Mouse (Mus musculus): ENCODE measurements around the gene Gan.

The Gan gene

DNA sequence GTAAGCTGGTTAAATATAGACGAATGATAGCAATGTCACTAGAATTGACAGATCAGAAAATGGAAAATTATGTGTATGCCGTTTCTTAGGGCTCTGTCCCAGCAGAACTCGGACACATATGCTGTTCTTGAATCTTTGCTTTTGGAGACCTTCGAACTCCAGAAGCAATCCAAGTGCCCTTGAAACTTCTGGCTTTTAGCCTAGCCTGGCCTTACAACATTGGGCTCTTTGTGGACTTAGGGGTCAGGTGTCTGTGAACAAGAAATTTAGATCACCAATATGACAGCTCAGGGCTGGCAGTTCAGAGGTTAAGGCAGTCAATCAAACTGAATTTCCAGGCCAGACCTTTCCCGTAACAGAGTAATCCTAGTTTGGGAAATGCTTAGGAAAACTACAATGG lies 1.1 kb downstream of the Gan start:
- peak; percentile 74 for DNase-seq

DNA sequence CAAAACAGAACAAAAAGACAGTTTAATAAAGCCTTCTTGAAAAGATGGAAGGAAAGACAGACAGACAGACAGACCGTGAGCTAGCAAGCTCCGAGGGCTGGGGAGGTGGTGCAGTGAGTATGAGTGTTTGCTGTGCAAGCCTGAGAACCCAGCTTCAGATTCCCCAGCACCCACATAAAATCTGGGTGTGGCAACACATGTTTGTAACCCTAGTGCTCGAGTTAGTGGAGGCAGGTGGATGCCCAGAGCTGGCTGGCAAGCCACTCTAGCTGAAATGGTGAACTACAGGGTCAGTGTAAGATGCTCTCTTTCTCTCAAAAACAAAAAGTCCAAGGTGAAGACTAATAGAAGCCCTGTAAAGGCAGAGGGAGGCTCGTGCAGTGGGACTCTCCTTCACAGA lies 7.0 kb downstream of the Gan start:
- no peak for DNase-seq

DNA sequence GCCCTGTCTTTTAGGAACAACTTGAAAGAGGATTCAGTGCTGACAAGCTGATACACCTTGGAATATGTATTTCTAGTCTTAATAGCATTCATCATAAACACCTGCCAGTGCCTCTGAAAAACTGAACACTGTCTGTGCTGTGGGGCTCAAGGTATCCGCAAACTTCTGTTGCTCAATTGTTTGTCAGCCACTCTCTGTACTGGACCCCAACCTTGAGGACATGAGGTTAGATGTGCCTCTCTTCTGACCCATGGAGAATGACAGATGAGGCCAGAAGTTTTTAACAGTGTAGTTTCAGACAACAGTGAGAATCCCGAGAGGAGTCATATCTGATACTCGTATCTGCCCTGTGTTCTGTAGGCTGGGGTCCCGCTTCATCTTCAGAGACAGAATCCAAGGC lies 7.6 kb downstream of the Gan start:
- no peak for DNase-seq

DNA sequence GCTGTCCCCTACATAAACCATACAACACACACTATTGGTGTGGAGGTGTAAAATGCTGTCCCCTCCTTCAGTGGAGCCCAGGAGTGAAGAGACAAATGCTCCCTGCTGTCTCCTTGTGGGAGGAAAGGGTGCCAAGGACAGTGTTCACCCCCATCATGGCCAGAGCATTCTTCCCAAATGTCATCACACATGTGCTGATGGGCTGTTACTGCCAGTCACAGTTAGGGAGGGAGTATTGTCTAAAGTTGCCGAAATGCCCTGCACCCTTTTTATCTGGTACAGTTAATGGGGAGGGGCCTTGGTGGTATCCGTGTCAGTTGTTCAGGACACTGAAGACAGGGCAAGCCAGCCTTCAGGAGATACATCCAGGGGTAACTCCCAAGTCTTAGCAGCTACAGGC lies 8.6 kb downstream of the Gan start:
- DNase-seq = no peak

DNA sequence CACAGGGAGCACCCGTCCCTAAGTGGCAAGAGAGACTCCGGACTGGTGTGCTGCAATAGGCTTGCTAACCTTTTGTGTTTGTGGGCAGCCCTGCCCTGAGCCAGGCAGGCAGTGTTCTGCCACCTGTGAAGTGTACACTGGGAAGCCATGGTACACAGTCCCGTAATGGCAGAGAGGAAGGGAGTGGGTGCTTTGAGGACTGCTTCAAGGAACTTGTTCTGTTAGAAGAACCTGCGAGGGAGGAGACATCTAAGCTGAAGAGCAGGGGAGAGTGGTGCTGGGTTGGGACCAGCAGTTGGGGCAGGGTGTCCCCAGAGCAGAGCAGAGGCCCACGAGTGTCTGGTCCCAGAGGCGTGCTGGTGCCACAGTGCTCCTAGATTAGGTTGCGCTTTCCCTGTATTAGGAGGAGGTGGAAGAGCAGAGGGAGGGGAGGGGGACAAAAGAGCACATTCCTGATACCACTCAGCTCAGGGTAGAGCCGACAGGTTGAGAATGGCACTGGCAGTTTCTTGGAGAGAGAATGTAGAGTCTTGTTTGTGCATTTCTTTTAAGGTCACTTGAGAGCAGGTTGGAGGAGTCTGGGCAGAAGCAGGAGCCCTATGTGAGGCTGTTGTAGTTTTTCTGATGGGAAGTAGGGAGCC lies 9.4 kb downstream of the Gan start:
- no peak for DNase-seq

DNA sequence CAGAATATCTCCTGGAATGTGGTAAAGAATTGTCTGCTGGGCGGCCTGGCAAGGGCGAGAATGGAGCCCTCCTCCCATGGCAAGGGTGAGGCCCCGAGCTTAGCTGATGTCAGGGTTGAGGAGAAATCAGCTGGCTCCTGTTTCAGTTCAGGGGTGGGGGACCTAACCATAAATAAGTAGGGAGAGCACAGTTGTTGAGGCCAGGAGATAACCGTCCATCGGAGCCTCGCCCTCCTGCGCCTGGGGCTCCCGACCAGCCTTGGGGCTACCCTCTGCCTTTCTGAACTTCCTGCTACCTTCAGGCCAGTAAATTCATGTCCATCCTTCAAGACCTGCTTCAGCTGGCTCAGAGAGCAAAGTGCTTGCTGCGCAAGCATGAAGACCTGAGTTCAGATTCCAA lies 10.4 kb downstream of the Gan start:
- no peak for DNase-seq

DNA sequence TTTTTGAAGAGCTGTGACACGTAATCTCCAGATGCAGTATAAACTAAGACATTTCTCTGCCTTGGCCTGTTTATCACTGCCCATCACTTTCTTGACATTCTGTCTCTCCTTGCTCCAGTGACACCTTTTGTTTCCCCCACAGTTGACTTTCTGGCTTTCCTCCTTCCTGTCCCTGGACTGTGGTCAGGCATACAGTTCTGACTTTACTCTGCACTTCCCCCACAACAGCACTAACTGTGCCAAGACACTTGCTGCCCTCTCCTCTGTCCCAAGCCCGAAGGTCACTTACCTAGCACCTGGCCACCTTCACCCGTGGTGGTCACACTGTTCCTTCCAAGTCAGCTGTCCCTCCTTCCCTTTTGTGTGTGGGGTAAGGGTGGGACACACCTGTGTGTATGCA lies 13.9 kb downstream of the Gan start:
- no peak for DNase-seq

DNA sequence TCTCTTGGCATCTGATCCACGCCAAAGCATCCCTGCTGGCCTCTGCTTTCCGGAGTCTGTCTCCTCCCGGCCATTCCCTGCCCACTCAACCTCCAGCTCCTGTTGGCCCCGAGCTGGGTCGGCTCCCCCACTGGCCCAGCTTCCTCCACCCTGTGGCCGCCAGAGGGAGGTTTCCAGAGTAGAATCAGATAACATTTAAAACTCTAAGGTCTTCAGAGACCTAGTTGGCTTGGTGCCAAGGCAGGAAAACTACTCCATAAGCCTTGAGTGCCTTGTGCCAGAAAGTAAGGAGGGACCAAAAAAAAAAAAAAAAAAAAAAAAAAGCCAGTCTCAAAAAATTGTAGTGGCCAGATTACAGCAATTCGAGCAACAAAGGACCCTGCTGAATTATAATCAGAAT lies 15.0 kb downstream of the Gan start:
- DNase-seq = peak; percentile 97

DNA sequence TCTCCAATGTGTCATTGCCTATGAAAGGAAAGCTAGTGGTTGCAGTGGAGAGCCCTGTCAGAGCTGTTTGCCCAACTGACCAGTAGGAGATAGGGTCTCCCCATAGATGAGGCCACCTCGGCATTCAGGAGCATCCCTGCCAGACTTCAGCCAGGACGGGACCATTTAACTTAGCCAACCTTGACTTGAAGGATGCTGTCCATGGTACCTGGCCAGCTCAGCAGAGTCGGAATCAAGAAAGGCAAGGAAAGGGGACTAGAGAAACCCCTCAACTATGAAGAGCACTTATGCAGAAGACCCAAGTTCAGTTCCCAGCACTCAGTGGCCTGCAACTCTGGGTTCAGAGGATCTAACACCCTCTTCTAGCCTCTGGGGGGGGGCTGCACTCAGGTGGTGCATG lies 15.8 kb downstream of the Gan start:
- DNase-seq = no peak

DNA sequence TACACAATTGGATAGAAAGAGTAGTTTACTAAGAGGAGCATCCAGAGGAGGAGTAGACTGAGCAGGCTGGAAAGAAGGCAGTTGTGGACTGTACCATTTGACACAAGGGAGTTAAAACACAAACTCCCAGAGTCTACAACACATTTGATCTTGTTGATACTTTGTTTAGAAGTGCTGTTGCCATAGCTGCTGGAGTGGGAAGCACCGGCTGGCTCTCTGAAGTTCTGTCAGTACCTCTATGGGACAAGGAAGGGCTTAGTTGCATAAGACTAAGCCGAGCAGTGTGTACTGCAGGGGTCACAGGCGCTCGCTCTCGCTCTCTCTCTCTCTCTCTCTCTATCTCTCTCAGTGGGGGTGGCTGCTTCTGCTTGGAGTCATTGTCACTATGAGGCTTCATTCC lies 16.6 kb downstream of the Gan start:
- DNase-seq = no peak

DNA sequence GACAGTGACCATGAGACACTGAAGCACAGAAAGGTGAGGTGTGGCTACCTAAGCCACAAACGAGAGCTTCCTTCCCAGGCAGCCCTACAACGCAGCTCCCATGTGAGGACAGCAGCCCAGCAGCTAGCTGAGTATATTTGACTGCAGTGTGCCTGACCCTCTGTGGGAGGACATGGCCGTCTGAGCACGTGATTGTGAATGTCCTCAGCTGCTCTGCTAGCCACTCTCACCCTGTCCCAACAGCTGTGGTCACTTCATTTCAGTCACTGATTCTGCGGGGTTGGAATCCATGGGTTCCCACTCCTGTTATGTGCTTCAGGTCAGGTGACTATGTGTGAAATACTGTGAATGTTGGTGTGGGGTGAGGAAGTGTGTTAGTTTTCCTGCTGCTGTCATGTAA lies 18.4 kb downstream of the Gan start:
- DNase-seq = peak; percentile 87

DNA sequence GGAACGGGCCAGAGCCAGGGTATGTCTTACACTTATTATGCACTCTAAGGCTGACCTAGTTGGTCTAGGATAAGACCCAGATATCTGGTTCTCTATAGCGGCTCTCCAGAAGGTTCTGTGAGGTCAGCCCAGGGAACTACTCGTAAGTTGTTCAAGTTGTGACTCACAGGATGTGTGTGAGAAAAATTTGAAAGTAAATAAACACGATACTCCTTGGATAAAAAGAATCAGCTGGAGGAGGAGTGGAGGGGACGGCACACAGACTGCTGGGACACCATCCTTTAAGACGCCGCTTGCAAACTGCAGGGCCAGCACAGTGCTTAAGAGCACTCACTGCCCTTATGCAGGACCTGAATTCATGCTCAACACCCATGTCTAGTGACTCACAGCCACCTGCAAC lies 19.3 kb downstream of the Gan start:
- DNase-seq = no peak

DNA sequence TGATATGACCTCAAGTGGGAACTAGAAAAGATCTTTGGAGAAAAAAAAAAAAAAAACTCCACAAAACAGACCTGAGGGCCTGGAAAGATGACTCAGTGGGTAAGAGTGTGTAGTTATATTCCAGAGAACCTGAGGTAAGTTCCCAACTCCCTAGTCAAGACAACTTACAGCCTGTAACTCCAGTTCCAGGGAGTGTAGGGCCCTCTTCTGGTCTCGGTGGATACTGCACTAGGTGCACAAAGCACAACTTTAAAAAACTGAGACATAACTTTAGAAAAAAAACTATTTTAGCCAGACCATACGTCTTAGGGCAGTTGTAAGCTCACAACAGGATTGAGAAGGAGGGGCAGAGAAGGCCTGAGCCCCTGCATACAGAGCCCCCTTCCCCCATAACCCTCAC lies 20.1 kb downstream of the Gan start:
- no peak for DNase-seq

DNA sequence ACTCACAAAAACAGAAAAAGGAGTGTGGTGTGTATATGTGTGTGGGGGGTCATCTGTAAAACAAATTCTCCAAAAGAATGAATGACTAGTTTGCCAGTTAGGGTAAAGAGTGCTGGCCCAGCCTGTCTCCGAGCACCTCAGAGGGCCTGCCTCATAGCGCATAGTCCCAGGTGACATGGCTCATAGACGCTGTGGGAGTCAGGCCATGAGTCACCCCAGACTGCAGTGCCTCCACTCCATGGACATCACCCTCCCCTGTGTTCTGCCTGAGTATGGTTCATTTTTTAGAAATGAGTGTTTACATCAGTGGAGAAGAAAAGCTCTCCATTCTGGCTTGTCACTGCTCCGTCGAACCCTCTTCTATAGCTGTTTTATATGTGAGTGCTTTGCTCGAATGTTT lies 20.7 kb downstream of the Gan start:
- no peak for DNase-seq

DNA sequence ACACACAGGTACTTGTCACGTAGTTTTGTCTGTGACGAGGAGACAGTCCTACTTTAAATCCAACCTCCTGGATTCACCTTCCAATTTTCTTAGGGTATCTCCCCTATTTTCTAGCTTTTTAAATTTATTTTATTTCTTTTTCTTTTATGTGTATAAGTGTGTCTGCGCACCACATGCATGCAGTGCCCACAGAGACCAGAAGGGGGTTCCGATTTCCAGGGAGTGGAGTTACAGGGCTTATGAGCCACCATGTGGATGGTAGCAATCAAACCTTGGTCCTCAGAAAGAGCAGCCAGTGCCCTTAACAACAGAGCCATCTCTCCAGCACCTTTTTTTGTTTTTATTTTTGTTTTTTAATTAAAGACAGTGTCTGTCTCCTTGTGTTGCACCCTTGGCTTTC lies 24.8 kb downstream of the Gan start:
- no peak for DNase-seq

DNA sequence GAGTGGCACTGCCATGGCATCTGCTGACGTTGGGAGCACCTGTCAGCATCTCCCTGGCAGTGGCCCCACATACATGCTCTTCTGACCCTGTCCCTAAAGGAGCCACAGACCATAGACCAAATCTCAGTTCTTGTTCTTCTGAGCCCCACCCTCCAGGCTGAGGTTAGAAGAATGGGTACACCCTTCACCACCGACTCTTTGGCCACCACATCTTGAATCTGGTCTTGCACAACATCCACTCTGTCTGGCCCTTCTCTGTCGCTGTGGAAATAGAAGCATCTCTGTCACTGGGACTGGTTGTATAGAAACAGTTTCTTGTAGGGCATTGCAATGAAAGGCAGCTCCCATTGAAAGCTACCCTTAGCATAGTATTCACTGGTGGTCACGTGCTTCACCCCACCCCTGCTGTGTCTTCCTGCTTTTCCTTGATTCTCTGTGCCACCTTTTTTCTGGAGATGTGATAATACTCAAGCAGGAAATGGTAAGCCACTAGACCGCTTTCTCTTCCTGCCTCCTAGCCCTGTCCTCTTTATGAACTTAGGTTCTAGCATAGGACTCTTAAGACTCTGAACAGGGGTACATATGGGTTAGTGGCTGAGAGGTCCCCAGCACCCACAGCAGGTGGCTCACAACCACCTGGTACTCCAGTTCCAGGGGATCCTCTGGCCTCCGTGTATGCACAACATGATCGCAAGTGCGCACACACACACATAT lies 25.9 kb downstream of the Gan start:
- no peak for DNase-seq

DNA sequence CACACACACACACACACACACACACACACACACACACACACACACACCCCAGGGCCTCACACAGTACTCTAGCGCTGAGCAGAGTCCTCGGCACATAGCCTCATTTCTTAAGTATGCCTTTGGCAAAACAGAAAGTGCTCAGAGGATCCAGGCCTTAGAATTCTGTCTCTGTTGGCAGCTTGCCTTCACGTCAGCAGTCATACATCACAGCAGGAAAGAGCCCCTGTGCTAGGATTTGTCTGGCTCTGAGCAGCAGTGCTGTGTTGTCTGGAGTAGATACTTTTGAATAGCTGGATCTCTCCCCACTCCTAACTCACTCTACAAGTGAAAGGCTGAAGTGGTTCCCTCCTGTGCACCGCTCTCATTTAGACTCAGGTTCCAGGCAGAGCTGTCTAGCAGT lies 36.4 kb downstream of the Gan start:
- no peak for DNase-seq

DNA sequence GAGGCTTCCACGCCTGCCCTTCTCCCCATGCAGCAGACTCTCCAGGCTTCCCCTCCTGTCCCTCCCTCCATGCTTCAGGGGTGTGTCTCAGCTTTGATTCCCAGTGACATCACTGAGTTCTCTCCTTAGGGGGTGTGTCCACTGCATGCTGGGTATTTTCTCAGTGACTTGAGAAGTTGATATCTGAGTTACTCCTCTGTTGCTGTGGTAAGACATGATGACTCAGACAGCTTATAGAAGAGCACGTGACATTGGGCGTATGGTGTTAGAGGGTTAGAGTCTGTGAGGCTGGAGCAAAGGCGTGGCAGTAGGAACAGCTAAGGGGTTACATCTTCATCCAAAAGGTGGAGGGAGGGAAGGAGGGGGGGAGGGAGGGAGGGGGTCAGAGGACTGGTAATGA lies 38.7 kb downstream of the Gan start:
- DNase-seq = no peak

DNA sequence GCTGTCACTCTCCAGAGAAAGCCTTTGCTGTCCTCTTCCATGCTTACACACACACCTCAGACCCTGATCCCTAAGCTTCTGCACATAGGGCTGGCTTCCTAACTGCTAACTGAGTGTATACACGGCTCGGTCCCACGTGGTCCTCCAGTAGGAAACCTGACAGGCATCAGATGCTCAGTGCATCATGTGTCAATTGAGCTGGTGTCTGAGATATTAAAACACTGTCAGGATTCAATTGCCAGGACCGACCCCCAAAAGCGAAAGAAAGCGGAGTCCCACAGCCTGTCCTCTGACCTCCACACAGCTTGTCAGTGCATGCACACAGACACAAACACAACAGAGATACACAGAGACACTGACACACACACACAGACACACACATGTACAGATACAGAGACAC lies 39.6 kb downstream of the Gan start:
- DNase-seq = no peak

DNA sequence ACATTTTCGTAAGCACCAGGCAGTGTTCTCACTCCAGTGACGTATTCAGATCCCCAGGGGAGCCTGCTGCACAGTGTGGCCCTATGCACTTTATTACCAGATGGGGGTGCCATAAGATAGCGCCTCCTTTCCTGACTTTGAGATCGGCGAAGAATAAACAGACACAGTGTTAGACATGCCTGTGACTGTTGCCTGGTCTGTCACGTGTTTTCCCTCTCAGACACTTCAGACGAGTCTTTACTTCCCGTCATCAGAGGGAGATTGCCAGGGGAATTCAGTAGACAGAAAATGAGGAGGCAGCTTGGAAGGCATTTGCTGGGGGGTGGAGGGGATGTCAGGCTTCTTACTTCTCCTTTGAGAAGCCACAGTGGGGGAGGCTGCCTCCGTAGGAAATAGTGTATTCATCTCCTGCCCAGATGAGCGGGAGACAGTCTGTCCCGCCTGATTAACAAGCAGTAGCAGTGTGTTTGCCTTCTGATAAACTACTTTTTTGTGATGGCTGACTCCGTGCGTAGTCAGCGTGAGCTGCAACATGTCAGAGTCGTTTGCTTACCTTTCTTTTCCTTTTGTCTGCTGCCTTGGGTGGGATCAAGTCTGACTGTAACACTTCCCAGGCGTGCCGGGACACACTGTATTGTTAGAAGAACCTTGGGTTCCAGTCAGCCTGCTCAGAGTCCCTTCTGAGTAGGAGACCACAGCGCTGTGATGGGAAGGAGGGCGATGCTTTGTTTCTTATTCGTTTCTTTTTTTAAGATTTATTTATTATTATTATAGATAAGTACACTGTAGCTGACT lies 40.4 kb downstream of the Gan start:
- peak; percentile 98 for DNase-seq

DNA sequence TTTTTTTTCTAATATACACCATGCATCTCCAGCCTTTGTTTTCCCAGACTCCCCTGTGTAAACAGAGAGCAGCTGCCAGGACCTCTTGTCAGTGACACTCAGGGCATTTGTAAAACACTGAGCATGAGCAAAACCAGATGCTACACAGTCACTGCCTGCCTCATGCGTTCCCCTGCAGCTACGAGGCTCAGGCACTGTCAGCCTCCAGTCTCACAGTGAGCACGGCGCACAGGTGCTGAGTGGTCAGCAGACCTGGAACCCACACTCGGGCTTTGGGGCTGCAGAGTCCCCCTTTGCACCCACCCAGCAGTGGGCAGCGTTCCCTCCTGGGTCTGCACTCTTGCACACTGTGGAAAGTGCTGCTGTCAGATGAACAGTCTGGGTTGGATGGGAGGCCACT lies 41.7 kb downstream of the Gan start:
- peak; percentile 94 for DNase-seq

DNA sequence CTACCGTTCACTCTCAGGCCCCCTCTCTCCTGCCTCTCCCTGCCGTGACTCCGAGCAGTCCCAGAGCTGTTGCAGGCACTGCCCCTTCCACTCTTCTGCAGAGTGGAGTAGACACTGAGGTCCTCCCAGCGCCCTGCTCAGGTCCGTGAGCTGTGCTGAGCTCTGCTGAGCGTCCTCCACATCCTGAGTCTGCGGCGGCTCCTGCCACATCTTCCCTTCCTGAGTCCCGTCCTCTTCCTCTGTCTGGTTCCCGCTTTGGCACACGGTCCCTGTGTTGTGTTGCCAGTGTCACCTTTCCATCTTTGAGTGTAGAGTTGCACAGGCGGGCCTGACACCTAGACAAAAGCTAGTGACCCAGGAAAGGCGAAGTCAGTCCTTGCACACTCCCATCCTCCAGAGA lies 42.4 kb downstream of the Gan start:
- DNase-seq = no peak

DNA sequence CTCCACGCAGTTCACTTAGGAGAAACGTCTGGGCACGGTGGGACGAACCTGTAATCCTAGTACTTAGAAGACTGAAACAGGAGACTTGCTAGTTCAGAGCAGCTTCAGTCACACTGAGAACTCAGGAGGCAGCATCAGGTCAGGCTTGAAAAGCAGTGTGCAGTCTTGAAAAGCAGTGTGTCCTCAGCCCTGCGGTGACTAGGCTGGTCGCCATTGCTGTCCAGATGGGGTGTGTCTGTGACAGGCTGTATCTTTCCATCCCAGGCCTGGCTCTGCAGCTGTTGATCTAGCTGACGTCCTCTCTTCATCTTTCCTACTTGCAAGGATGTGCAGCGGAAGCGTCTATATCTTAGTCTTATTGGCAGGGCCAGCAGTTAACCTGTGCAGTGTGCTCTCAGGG lies 42.9 kb downstream of the Gan start:
- no peak for DNase-seq

Measured in heart, adult 11 months (tissue).